Mouse (Mus musculus): ENCODE measurements around the gene Pheta2. TPM values are rescaled to one million over a fixed set of nuclear protein-coding genes. Genes with fewer than 3 reads are reported as not detected.

Pheta2 gene
- polyA plus RNA-seq, 1 experiment: 2.5 TPM

GRCm38 (mm10) chr15:82322195-82322594 lies 16.5 kb upstream of the Pheta2 start:
- no peak overlapping the region for H3K27ac ChIP-seq (ENCODE audit: insufficient read depth, low read depth, low read length)
- TF ChIP-seq POLR2A (IDR thresholded peaks at IDR 0.05; ENCODE audit: borderline replicate concordance, low read depth, low read length): no peak
- TF ChIP-seq CTCF (IDR thresholded peaks at IDR 0.05; ENCODE audit: low read depth, low read length): no peak
- H3K4me3 ChIP-seq (ENCODE audit: insufficient read depth, low read length): no peak overlapping the region
- H3K4me1 ChIP-seq (ENCODE audit: control insufficient read depth, insufficient read depth, low read length): peaks cover 16% of the 10 kb centered on the region

- Histone ChIP-seq H3K4me1 (ENCODE audit: control insufficient read depth, insufficient read depth, low read length) (peaks cover 7% of the 10 kb centered on the region), H3K4me3 (ENCODE audit: insufficient read depth, low read length) (no peak overlapping the region), H3K27ac (ENCODE audit: insufficient read depth, low read depth, low read length) (no peak overlapping the region)
- no peak for TF ChIP-seq POLR2A (IDR thresholded peaks at IDR 0.05; ENCODE audit: borderline replicate concordance, low read depth, low read length)
- no peak for TF ChIP-seq CTCF (IDR thresholded peaks at IDR 0.05; ENCODE audit: low read depth, low read length)
Measured at GRCm38 (mm10) chr15:82325382-82325781, 13.4 kb upstream of the Pheta2 start.

- peaks cover 7% of the 10 kb centered on the region for H3K4me1 ChIP-seq (ENCODE audit: control insufficient read depth, insufficient read depth, low read length)
- TF ChIP-seq POLR2A (IDR thresholded peaks at IDR 0.05; ENCODE audit: borderline replicate concordance, low read depth, low read length) (no peak), CTCF (IDR thresholded peaks at IDR 0.05; ENCODE audit: low read depth, low read length) (no peak)
- H3K4me3 ChIP-seq (ENCODE audit: insufficient read depth, low read length): no peak overlapping the region
- H3K27ac ChIP-seq (ENCODE audit: insufficient read depth, low read depth, low read length): no peak overlapping the region
Measured at GRCm38 (mm10) chr15:82335194-82335593, 3.5 kb upstream of the Pheta2 start.

- TF ChIP-seq POLR2A (IDR thresholded peaks at IDR 0.05; ENCODE audit: borderline replicate concordance, low read depth, low read length) (no peak), CTCF (IDR thresholded peaks at IDR 0.05; ENCODE audit: low read depth, low read length) (no peak)
- peaks cover 7% of the 10 kb centered on the region for H3K4me1 ChIP-seq (ENCODE audit: control insufficient read depth, insufficient read depth, low read length)
- no peak overlapping the region for H3K4me3 ChIP-seq (ENCODE audit: insufficient read depth, low read length)
- H3K27ac ChIP-seq (ENCODE audit: insufficient read depth, low read depth, low read length): no peak overlapping the region
Measured at GRCm38 (mm10) chr15:82336629-82337028, 2.1 kb upstream of the Pheta2 start.

- H3K4me1 ChIP-seq (ENCODE audit: control insufficient read depth, insufficient read depth, low read length): peaks cover 7% of the 10 kb centered on the region
- H3K4me3 ChIP-seq (ENCODE audit: insufficient read depth, low read length): peak overlapping the region; percentile 80
- H3K27ac ChIP-seq (ENCODE audit: insufficient read depth, low read depth, low read length): peak overlapping the region; percentile 60
- TF ChIP-seq POLR2A (IDR thresholded peaks at IDR 0.05; ENCODE audit: borderline replicate concordance, low read depth, low read length): no peak
- no peak for TF ChIP-seq CTCF (IDR thresholded peaks at IDR 0.05; ENCODE audit: low read depth, low read length)
Measured at GRCm38 (mm10) chr15:82337875-82338274, 867 bp upstream of the Pheta2 start.

GRCm38 (mm10) chr15:82339150-82339549 lies 408 bp downstream of the Pheta2 start:
- H3K4me3 ChIP-seq (ENCODE audit: insufficient read depth, low read length): peak overlapping the region; percentile 80
- H3K27ac ChIP-seq (ENCODE audit: insufficient read depth, low read depth, low read length): no peak overlapping the region
- TF ChIP-seq CTCF (IDR thresholded peaks at IDR 0.05; ENCODE audit: low read depth, low read length): no peak
- TF ChIP-seq POLR2A (IDR thresholded peaks at IDR 0.05; ENCODE audit: borderline replicate concordance, low read depth, low read length): no peak
- H3K4me1 ChIP-seq (ENCODE audit: control insufficient read depth, insufficient read depth, low read length): peaks cover 7% of the 10 kb centered on the region

- Histone ChIP-seq H3K4me3 (ENCODE audit: insufficient read depth, low read length) (no peak overlapping the region), H3K27ac (ENCODE audit: insufficient read depth, low read depth, low read length) (no peak overlapping the region), H3K4me1 (ENCODE audit: control insufficient read depth, insufficient read depth, low read length) (peaks cover 7% of the 10 kb centered on the region)
- no peak for TF ChIP-seq POLR2A (IDR thresholded peaks at IDR 0.05; ENCODE audit: borderline replicate concordance, low read depth, low read length)
- TF ChIP-seq CTCF (IDR thresholded peaks at IDR 0.05; ENCODE audit: low read depth, low read length): no peak
Measured at GRCm38 (mm10) chr15:82339634-82340254, 1.0 kb downstream of the Pheta2 start.

GRCm38 (mm10) chr15:82340414-82341035 lies 1.8 kb downstream of the Pheta2 start:
- Histone ChIP-seq H3K4me1 (ENCODE audit: control insufficient read depth, insufficient read depth, low read length) (peaks cover 11% of the 10 kb centered on the region), H3K4me3 (ENCODE audit: insufficient read depth, low read length) (no peak overlapping the region), H3K27ac (ENCODE audit: insufficient read depth, low read depth, low read length) (no peak overlapping the region)
- TF ChIP-seq CTCF (IDR thresholded peaks at IDR 0.05; ENCODE audit: low read depth, low read length) (no peak), POLR2A (IDR thresholded peaks at IDR 0.05; ENCODE audit: borderline replicate concordance, low read depth, low read length) (no peak)

GRCm38 (mm10) chr15:82341036-82341501 lies 2.3 kb downstream of the Pheta2 start:
- H3K4me1 ChIP-seq (ENCODE audit: control insufficient read depth, insufficient read depth, low read length): peaks cover 11% of the 10 kb centered on the region
- TF ChIP-seq CTCF (IDR thresholded peaks at IDR 0.05; ENCODE audit: low read depth, low read length) (no peak), POLR2A (IDR thresholded peaks at IDR 0.05; ENCODE audit: borderline replicate concordance, low read depth, low read length) (no peak)
- no peak overlapping the region for H3K27ac ChIP-seq (ENCODE audit: insufficient read depth, low read depth, low read length)
- no peak overlapping the region for H3K4me3 ChIP-seq (ENCODE audit: insufficient read depth, low read length)
